Mouse (Mus musculus): Measurements from ENCODE around the gene Kctd20. TPM values are rescaled to one million over a fixed set of nuclear protein-coding genes. Genes with fewer than 3 reads are reported as not detected.

Kctd20 gene
- polyA plus RNA-seq, 1 experiment from 2014 or later = 37.6 TPM

DNA sequence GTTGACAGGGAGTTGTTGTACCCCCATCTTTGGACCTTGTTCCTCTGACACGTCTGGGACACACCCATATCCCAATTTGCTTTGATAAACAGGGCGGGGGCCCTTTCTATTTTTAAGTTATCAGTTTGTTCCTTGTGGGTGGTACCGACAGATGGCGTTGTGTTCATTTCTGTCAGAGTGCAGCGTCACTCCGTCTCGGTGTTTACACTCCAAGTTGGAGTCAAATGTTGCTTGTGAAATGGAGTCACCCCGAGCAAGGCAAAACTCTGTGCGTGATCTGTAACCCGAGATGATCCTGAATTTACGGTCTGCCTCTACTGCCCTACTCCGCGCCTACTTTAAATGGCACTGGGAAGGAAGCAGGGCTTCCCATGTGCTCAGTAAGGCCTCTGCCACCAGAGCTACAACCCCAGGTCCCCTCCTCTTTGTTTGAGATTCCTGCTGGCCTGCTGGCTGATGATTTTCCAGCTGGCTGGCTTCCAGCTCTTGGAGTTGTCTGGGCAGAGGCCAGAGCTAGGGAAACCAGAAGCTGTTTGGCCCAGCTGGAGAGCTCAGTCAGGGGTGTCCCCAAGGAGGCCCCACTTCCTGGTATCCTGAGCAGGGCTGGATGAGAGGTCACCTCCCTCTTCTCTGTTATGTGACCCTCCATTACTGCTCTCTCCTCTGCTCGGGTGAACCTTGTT, 21.2 kb upstream of the Kctd20 start:
- 2% methylated on average over 14 of the region's 14 CpGs for WGBS
- no peak overlapping the region for H3K4me3 ChIP-seq (ENCODE audit: low read depth, low read length)

DNA sequence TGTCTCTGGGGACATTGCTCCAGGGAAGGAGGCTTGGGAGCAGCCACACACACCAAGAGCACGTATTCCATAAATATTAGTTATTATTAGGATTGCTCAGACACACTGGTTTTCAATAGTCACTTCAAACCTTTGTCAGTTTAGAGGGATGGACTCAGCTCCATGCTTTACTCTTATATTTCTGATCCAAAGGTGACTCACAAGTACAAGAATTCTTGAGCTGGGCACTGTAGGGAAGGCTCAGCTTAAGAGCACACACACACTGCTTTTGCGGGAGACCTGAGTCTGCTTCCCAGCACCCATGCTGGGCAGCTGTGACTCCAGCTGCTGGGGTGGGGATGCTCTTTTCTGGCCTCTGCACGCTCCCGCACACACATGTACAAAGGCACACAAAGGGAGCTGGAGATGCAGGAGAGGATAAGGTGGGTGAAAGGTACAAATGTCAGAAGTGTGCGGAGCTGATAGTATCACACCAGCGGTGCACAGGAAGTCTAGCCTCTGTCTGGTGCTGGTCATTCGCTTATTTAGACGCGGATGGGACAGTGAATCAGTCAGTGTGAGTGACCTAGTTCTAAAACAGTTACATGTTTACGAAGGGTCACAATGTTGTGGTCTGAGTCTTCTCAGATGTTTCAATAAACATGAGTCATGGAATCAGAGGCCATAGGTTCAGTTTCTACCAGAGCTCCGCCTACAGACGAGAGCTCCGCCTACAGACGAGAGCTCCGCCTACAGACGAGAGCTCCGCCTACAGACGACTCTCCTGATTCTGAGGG, 20.1 kb upstream of the Kctd20 start:
- peak; percentile 40 for ATAC-seq (ENCODE audit: low FRiP score, low TSS enrichment)
- WGBS = 76% methylated on average over 18 of the region's 18 CpGs
- peaks cover 6% of the 10 kb centered on the region; the same call in 1 of the 2 replicates for H3K4me1 ChIP-seq (replicated peaks; ENCODE audit: control insufficient read depth, insufficient read depth)
- peak overlapping the region; percentile 88 for H3K27ac ChIP-seq (replicated peaks)
- no peak for DNase-seq (ENCODE audit: low spot score)
- H3K4me3 ChIP-seq (ENCODE audit: low read depth, low read length) = no peak overlapping the region
- no peak overlapping the region for H3K4me2 ChIP-seq (replicated peaks; ENCODE audit: low read depth)
- H3K9ac ChIP-seq (ENCODE audit: low read length) = no peak overlapping the region
- H3K27me3 ChIP-seq (ENCODE audit: control insufficient read depth, insufficient read depth, low read length) = no peaks in the 10 kb centered on the region
- H3K9me3 ChIP-seq (ENCODE audit: control insufficient read depth, low read length) = no peaks in the 10 kb centered on the region
- no peak for TF ChIP-seq EP300 (optimal IDR thresholded peaks at IDR 0.05)
- no peak for TF ChIP-seq CTCF (IDR thresholded peaks at IDR 0.05; ENCODE audit: low read depth)
- no peaks in the 10 kb centered on the region for H3K36me3 ChIP-seq (ENCODE audit: control insufficient read depth, insufficient read depth, low read length)

More for the DNA sequence above, 21.2 kb upstream of the Kctd20 start:
- peak overlapping the region; percentile 4; the same call in 1 of the 2 replicates for H3K9ac ChIP-seq (ENCODE audit: low read length)
- H3K4me2 ChIP-seq (replicated peaks; ENCODE audit: low read depth) = peak overlapping the region; percentile 21; the same call in 1 of the 2 replicates
- ATAC-seq (ENCODE audit: low FRiP score, low TSS enrichment) = peak; percentile 88
- TF ChIP-seq CTCF (IDR thresholded peaks at IDR 0.05; ENCODE audit: low read depth) (peak; percentile 72), EP300 (optimal IDR thresholded peaks at IDR 0.05) (peak; percentile 39)
- peaks cover 6% of the 10 kb centered on the region; the same call in 1 of the 2 replicates for H3K4me1 ChIP-seq (replicated peaks; ENCODE audit: control insufficient read depth, insufficient read depth)
- H3K27me3 ChIP-seq (ENCODE audit: control insufficient read depth, insufficient read depth, low read length) = no peaks in the 10 kb centered on the region
- H3K36me3 ChIP-seq (ENCODE audit: control insufficient read depth, insufficient read depth, low read length) = no peaks in the 10 kb centered on the region
- peak; percentile 94 for DNase-seq (ENCODE audit: low spot score)
- H3K27ac ChIP-seq (replicated peaks) = peak overlapping the region; percentile 88
- no peaks in the 10 kb centered on the region for H3K9me3 ChIP-seq (ENCODE audit: control insufficient read depth, low read length)

DNA sequence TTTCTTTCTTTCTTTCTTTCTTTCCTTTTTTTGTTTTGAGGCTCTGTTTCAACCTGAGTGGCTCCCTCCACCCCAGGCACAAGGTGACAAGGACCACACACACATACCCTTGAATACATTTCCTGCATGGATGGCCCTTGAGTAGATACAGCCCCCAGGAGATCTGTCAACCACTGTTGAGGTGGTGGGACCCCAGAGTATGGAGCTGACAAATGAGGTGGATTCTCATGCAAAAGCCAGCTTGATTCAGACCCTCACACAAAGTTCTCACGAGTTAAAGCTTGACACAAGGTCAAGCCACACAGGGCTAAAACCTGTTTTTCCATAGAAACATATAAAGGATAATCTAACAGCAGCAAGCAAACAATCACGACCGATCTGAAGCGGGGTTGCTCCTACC, 19.5 kb upstream of the Kctd20 start:
- H3K9ac ChIP-seq (ENCODE audit: low read length) = no peak overlapping the region
- DNase-seq (ENCODE audit: low spot score) (no peak), ATAC-seq (ENCODE audit: low FRiP score, low TSS enrichment) (no peak)
- H3K36me3 ChIP-seq (ENCODE audit: control insufficient read depth, insufficient read depth, low read length) = no peaks in the 10 kb centered on the region
- H3K4me1 ChIP-seq (replicated peaks; ENCODE audit: control insufficient read depth, insufficient read depth) = peaks cover 6% of the 10 kb centered on the region; the same call in 1 of the 2 replicates
- TF ChIP-seq EP300 (optimal IDR thresholded peaks at IDR 0.05) (no peak), CTCF (IDR thresholded peaks at IDR 0.05; ENCODE audit: low read depth) (no peak)
- 59% methylated on average over 4 of the region's 4 CpGs for WGBS
- no peak overlapping the region for H3K4me2 ChIP-seq (replicated peaks; ENCODE audit: low read depth)
- no peak overlapping the region for H3K4me3 ChIP-seq (ENCODE audit: low read depth, low read length)
- no peak overlapping the region for H3K27ac ChIP-seq (replicated peaks)
- no peaks in the 10 kb centered on the region for H3K9me3 ChIP-seq (ENCODE audit: control insufficient read depth, low read length)
- no peaks in the 10 kb centered on the region for H3K27me3 ChIP-seq (ENCODE audit: control insufficient read depth, insufficient read depth, low read length)

DNA sequence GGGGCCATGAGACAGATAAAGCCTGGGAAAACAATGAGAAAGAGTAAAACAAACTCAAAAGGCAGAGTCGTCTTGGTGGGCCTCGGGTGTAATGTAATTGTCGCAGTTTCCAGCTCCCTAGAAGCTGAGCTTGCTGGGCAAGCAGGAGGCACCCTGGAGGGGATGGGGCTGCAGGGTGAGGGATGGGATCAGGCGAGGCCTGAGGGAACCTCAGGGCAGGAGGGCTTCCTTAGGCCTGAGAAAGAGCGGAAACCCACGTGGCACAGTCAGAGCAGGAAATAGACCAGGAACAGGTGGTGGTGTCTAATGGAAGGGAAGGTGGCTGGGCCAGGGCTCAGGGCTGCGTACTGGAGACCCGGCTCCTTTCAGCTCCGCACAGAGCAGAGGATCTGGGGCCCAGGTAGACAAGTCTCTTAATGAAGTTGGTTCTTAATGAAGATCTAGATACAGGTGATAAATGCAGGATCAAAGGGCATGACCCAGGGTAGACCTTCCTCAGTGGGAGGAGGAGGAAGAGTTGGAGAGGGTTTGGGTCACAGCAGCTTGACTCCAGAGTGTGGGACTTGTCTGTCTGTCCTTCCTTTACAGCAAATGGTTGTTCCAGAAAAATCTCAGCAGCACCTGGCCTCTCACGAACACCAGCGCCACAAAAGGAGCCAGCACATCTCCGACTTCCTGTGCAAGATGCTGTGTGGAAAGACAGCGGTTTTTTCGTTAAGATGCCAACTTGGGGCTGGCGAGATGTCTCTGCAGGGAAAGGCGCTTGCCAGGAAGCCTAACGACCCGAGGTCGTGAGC, 17.4 kb upstream of the Kctd20 start:
- H3K4me3 ChIP-seq (ENCODE audit: low read depth, low read length) = no peak overlapping the region
- no peak overlapping the region for H3K27ac ChIP-seq (replicated peaks)
- no peak overlapping the region for H3K4me2 ChIP-seq (replicated peaks; ENCODE audit: low read depth)
- no peak overlapping the region for H3K9ac ChIP-seq (ENCODE audit: low read length)
- H3K4me1 ChIP-seq (replicated peaks; ENCODE audit: control insufficient read depth, insufficient read depth) = peaks cover 6% of the 10 kb centered on the region; the same call in 1 of the 2 replicates
- DNase-seq (ENCODE audit: low spot score) (no peak), ATAC-seq (ENCODE audit: low FRiP score, low TSS enrichment) (no peak)
- no peak for TF ChIP-seq EP300 (optimal IDR thresholded peaks at IDR 0.05)
- no peaks in the 10 kb centered on the region for H3K27me3 ChIP-seq (ENCODE audit: control insufficient read depth, insufficient read depth, low read length)
- no peaks in the 10 kb centered on the region for H3K36me3 ChIP-seq (ENCODE audit: control insufficient read depth, insufficient read depth, low read length)
- H3K9me3 ChIP-seq (ENCODE audit: control insufficient read depth, low read length) = no peaks in the 10 kb centered on the region
- 65% methylated on average over 19 of the region's 19 CpGs for WGBS

DNA sequence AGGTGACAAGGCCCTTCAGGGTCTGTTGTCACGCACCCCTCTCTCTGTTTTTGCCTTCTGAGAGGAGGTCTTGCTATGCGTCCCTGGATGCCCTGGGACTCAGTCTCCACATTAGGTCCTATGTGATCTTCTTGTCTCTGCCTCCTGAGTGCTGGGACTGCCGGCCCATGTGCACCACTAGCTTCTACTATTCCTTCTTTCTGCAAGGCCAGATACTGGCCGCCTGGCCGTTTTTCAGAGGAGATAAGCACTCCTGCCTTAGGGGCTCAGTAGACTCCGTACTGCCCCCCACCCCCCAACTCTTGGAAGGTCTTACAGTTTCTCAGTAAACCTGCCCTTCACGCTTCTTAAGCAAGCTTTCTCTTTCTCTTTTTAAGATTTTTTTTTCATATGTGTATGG, 15.6 kb upstream of the Kctd20 start:
- Histone ChIP-seq H3K36me3 (ENCODE audit: control insufficient read depth, insufficient read depth, low read length) (no peaks in the 10 kb centered on the region), H3K27me3 (ENCODE audit: control insufficient read depth, insufficient read depth, low read length) (no peaks in the 10 kb centered on the region), H3K4me2 (replicated peaks; ENCODE audit: low read depth) (no peak overlapping the region), H3K9ac (ENCODE audit: low read length) (no peak overlapping the region), H3K4me3 (ENCODE audit: low read depth, low read length) (no peak overlapping the region), H3K27ac (replicated peaks) (no peak overlapping the region), H3K4me1 (replicated peaks; ENCODE audit: control insufficient read depth, insufficient read depth) (0 out of 2 replicates have a peak, but pooled peaks cover 3% of the 10 kb centered on the region), H3K9me3 (ENCODE audit: control insufficient read depth, low read length) (no peaks in the 10 kb centered on the region)
- TF ChIP-seq EP300 (optimal IDR thresholded peaks at IDR 0.05) (no peak), CTCF (IDR thresholded peaks at IDR 0.05; ENCODE audit: low read depth) (no peak)
- WGBS = 85% methylated on average over 7 of the region's 7 CpGs
- ATAC-seq (ENCODE audit: low FRiP score, low TSS enrichment) = no peak
- DNase-seq (ENCODE audit: low spot score) = no peak
